Mouse (Mus musculus): ENCODE measurements around the gene Nts. TPM values are rescaled to one million over a fixed set of nuclear protein-coding genes. Genes with fewer than 3 reads are reported as not detected.
"Not testable (repeated sequence)": the region's sequence is repeated elsewhere in the genome, so short reads cannot be mapped to it uniquely, and the experiment has no call there.

Gene Nts
- total RNA-seq (2021), result 10 to 100 TPM in 1 of 2 experiments, 1 to 10 TPM in 1; 4.1 to 11.1 TPM

GRCm38 (mm10) chr10:102490386-102490785, at the start of gene Nts:
TSS of gene Nts (minus strand) at chr10:102490486.
- intact Hi-C loops (cut with DNase I), result loop anchor here (5.0 kb wide), 2 partner anchors 247 to 332 kb away; no protein-coding TSS in a partner anchor
- no peak for DNase-seq (ENCODE audit: low spot score in 2 of 2)

GRCm38 (mm10) chr10:102527901-102528300, 37.6 kb upstream of the Nts start:
- intact Hi-C loops (cut with DNase I), result no loop called here
- no peak for DNase-seq (ENCODE audit: low spot score in 2 of 2)

GRCm38 (mm10) chr10:102514159-102514558, 23.9 kb upstream of the Nts start:
- intact Hi-C loops (cut with DNase I), result no loop called here

GRCm38 (mm10) chr10:102511807-102512461, 21.6 kb upstream of the Nts start, which contains the start of gene Rassf9:
TSS of gene Rassf9 (plus strand) at chr10:102512222.
- intact Hi-C loops (cut with DNase I), result no loop called here
- DNase-seq (ENCODE audit: low spot score in 2 of 2), result no peak

More at GRCm38 (mm10) chr10:102514159-102514558, 23.9 kb upstream of the Nts start:
- no peak for DNase-seq (ENCODE audit: low spot score in 2 of 2)

GRCm38 (mm10) chr10:102511461-102511806, 21.1 kb upstream of the Nts start:
- DNase-seq (ENCODE audit: low spot score in 2 of 2), result no peak
- intact Hi-C loops (cut with DNase I), result no loop called here

- no peak for DNase-seq (ENCODE audit: low spot score in 2 of 2)
- intact Hi-C loops (cut with DNase I), result no loop called here
Observed at GRCm38 (mm10) chr10:102507386-102507785, 17.1 kb upstream of the Nts start.

GRCm38 (mm10) chr10:102498754-102499153, 8.5 kb upstream of the Nts start:
- no peak for DNase-seq (ENCODE audit: low spot score in 2 of 2)
- intact Hi-C loops (cut with DNase I), result no loop called here

- intact Hi-C loops (cut with DNase I), result loop anchor here (5.0 kb wide), 2 partner anchors 246 to 331 kb away; no protein-coding TSS in a partner anchor
- peak; percentile 16 to 21 for DNase-seq (ENCODE audit: low spot score in 2 of 2)
Observed at GRCm38 (mm10) chr10:102491792-102492191, 1.5 kb upstream of the Nts start.

GRCm38 (mm10) chr10:102469412-102469811, 20.9 kb downstream of the Nts start:
- DNase-seq (ENCODE audit: low spot score in 2 of 2), result no peak
- intact Hi-C loops (cut with DNase I), result no loop called here

- peak; percentile 4 to 19 for DNase-seq (ENCODE audit: low spot score in 2 of 2)
- intact Hi-C loops (cut with DNase I), result no loop called here
Observed at GRCm38 (mm10) chr10:102451756-102452155, 38.5 kb downstream of the Nts start.

GRCm38 (mm10) chr10:102449449-102449848, 40.8 kb downstream of the Nts start:
- intact Hi-C loops (cut with DNase I), result loop anchor here (2.0 to 5.0 kb wide), 3 partner anchors 285 to 1842 kb away; no protein-coding TSS in a partner anchor
- DNase-seq (ENCODE audit: low spot score in 2 of 2), result peak in 1 of 2 experiments; percentile 28

GRCm38 (mm10) chr10:102444912-102445556, 45.3 kb downstream of the Nts start:
- no peak for DNase-seq (ENCODE audit: low spot score in 2 of 2)
- intact Hi-C loops (cut with DNase I), result loop anchor here (5.0 kb wide), 1 partner anchor 1838 kb away; no protein-coding TSS in a partner anchor

GRCm38 (mm10) chr10:102435467-102435866, 54.8 kb downstream of the Nts start:
- intact Hi-C loops (cut with DNase I); DNase-seq (ENCODE audit: low spot score in 2 of 2): not testable (repeated sequence)

- intact Hi-C loops (cut with DNase I), result not testable (repeated sequence)
- peak; percentile 10 to 12 for DNase-seq (ENCODE audit: low spot score in 2 of 2)
Observed at GRCm38 (mm10) chr10:102435048-102435447, 55.2 kb downstream of the Nts start.

Other genes starting within 250 kb of the Nts start
- 1 to 10 TPM; 2.3 TPM for gene Rassf9, start 21.7 kb upstream of the Nts start, total RNA-seq (2021)

All from left cerebral cortex, postnatal 36 days (tissue).